Mouse (Mus musculus): ENCODE measurements at regions not wholly inside any gene's neighbourhood (a gene's known extent, or its start where the extent isn't known, plus 50 kb on each side); places are given as distances from the start of the nearest gene placed in this dataset.

DNA sequence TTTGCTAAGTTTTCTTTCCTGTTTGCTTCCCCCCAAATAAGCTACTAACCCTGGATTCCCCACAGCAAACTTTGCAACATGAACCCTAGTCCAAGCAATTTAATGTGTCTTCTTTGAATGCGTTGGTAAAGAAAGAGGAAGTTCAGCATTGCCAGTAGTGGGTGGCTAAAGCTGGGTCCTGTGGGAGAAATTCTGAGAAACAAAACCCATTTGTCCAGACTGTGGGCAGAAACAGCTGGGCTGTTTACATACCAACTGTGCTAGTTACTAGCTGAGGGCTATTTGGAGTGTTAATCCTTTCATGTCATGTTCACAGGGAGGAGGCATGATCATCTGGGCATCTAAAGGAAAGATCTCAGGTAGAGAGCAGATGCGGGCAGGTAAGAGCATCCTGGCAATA lies 51.8 kb upstream of the 1190002N15Rik start:
- no peak for ATAC-seq

GRCm38 (mm10) chr9:94604993-94605392 lies 64.7 kb upstream of the Slc9a9 start:
- ATAC-seq, result no peak

DNA sequence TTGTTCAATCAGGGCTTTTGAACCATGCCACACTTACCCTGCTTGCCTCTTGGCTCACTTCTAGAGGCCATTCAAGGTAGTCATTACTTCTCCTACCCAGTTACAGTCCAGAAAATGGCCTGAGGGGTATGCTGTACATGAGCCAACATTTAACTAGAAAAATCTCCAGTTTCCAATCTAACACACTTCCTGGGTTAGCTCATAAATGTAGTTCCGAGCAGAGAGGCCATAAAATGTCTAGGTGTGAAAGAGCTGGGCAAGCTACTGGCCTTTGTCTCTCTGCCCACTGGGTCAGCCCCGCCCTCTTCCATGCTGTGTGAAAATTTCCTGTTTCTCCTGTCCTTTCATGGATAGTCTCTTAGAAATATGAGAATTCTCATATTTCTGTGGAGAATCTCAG lies 63.3 kb upstream of the Slc9a9 start:
- ATAC-seq, result no peak

GRCm38 (mm10) chr9:94607011-94607749 lies 62.5 kb upstream of the Slc9a9 start:
- ATAC-seq, result peak; percentile 94

DNA sequence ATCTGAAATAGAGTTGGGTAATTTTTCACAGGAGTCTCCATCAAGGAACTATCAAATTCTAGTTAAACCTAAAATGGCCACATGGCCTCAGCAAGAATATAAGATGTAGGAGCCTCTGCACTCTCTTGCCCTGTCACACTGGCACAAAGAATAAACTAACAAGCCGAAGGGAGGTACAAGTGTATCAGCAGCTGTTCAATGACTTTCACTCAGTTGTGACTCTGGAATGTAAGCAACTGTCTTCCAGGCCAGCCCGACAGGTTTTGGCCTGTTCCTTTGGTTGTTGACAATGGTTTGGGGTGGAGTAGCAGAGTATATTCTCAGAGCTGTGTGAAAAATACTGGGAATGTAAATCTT lies 62.0 kb upstream of the Slc9a9 start:
- peak; percentile 26 for ATAC-seq

GRCm38 (mm10) chr9:94610101-94610500 lies 59.6 kb upstream of the Slc9a9 start:
- ATAC-seq, result no peak

GRCm38 (mm10) chr9:94610600-94611337 lies 58.9 kb upstream of the Slc9a9 start:
- ATAC-seq, result no peak

DNA sequence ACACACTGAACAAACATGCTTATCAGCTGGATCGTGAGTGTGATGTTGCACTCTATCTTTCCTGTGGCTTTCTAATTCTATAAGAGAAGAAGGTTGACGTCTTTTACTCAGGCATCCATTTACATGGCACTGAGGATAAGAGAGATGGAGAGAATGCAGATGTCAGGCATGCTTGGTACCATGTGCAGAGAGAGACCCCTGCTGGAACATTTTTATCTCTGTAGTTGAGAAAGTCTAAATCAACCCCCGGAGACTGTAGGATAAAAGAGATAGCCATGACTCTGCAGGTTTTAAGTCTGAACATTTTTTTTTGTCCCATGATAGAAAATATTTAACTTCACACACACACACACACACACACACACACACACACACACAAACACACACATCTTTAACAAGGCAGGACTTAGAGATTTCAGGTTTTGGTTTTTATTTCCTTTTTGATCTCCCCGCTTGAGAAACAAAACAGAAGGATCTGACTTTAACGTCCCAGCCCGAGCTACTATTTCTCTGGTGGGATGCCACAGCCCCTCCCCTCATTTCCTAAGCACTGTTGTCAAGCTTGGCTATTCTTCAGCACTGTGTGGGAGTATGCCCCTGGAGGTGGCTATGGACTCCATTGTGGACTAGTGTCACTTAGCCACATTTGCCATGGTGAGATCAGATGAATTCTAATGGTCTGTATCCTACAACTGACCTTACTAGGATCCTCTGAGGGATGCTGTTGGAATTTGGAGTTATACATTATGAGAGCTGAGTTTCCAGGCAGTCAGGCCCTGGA lies 55.6 kb upstream of the Slc9a9 start:
- ATAC-seq, result peak; percentile 89

GRCm38 (mm10) chr9:94615205-94615604 lies 54.5 kb upstream of the Slc9a9 start:
- ATAC-seq, result no peak

DNA sequence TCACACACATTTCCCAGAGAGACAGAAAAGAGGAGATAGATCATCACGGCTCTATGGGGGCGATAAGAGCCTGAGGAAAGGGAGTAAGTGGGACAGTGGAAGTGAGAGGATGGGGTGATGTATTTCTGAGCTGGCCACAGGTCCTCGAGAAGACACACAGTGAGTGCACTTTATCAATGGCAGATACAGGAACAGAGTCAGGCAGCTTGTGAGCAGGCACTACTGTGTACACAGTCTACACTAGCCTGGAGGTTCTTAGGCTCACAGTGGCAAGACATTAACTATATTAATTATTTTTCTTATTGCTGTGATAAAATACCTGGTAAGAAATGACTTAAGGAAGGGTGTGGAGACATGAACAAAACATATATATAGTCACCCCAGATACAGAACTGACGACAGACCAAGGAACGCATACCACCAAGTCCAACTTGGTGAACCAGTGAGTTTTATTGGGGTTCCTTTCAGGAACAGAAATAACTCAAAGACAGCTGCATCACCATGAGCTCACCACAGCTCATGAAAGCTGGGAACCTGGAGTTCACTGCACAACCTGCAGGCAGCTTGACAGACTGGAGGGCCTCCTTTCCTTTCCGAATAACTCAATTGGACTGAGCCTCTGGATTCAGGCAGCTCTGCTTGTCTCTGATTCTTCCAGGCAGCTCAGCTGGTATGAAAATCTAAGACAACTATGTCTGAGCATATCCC lies 51.5 kb upstream of the Slc9a9 start:
- ATAC-seq, result no peak

Data from activated CD4-positive, CD25-positive, alpha-beta regulatory T cell, adult 4 months (primary cell).